Comparison of ENCODE assay signal across 10 mouse cellular contexts in the genomic region with DNA sequence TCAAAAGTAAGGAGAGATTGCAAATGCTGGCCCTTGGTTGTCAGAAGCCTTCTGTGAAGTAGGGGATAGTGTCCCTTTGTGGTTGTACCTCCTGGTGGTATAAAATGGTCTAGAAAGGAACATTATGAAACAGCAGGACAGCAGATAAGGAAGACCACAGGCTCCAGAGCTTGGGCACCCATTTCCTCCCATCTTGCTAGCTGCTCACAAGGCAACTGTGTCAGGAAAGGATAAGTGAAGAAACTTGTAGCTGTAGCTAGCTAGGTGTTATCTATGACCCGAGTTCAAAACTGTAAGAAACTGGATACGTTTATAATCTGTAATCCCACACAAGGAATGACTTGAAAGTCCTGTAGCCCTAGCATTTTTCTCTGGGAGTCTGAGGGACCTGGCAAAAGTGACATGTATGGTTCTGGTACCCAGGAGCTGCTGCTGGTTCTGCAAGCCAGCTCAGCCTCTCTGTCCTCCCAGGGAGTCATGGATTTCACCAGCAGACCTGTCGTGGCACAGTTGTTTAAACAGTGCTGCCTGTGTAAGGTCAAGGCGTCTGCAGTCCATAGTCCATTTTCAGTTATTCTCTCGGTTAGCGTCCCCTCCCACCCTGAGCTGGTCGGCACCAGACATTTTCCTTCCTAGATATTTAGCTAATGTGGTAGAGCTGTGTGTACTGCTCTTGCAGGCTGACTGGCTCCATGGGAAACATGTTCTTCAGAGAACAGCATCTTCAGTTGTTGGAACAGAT. TPM values are rescaled to one million over a fixed set of nuclear protein-coding genes. Genes with fewer than 3 reads are reported as not detected.
A peak's percentile ranks its signal among the peaks of the same experiment; 100 is the strongest.
DNase-seq lines count a peak whose midpoint lies in the region; ATAC-seq and TF ChIP-seq lines count a peak whose summit lies in the region.
"Had no signal": no experiment of that assay in that cellular context is flagged by ENCODE, and none has a peak within 500 bp of the region (broad histone marks: within the 10 kb centered on the region; RNA-seq: fewer than 3 reads in every experiment).

No protein-coding gene starts in this region.

- H3K4me3 ChIP-seq in hindbrain, embryonic 14.5 days (replicated peaks; ENCODE audit: low read length) = no peak overlapping the region
- H3K4me3 ChIP-seq in hindbrain, postnatal 0 days (ENCODE audit: low read length) = no peak overlapping the region
- H3K4me3 ChIP-seq in kidney, embryonic 14.5 days (ENCODE audit: low read length) = no peak overlapping the region
- H3K4me3 ChIP-seq: hindbrain, embryonic 10.5 days had no signal

- DNase-seq in hindbrain, embryonic 14.5 days (ENCODE audit: low spot score) = no peak
- DNase-seq in hindbrain, postnatal 0 days (ENCODE audit: low spot score) = no peak
- DNase-seq in c-Kit-positive CD71-positive TER-119-positive erythroid progenitor cells, embryonic 14.5 days (ENCODE audit: low spot score) = peak; percentile 59
- no peak for DNase-seq in layer of hippocampus, adult 9-10 months (ENCODE audit: low spot score)
- no peak for DNase-seq in B cell, adult 2 months
- DNase-seq in urinary bladder, postnatal 25 days (ENCODE audit: low spot score) = no peak
- DNase-seq: midbrain, embryonic 14.5 days had no signal

- no peak overlapping the region for H3K27ac ChIP-seq in hindbrain, embryonic 14.5 days
- no peak overlapping the region for H3K27ac ChIP-seq in hindbrain, postnatal 0 days
- peak overlapping the region; percentile 38; the same call in 1 of the 2 replicates for H3K27ac ChIP-seq in kidney, embryonic 14.5 days (ENCODE audit: low read depth, low read length)
- H3K27ac ChIP-seq: hindbrain, embryonic 10.5 days had no signal

- WGBS in hindbrain, embryonic 14.5 days = 84% methylated on average over 7 of the region's 7 CpGs
- WGBS in hindbrain, postnatal 0 days = 68% methylated on average over 7 of the region's 7 CpGs
- WGBS in kidney, embryonic 14.5 days = 58% methylated on average over 7 of the region's 7 CpGs

- H3K9ac ChIP-seq in hindbrain, embryonic 14.5 days = 0 out of 2 replicates have a peak overlapping the region, but pooled peaks have one; percentile 24
- no peak overlapping the region for H3K9ac ChIP-seq in hindbrain, postnatal 0 days (replicated peaks; ENCODE audit: low read length)
- H3K9ac ChIP-seq in kidney, embryonic 14.5 days (ENCODE audit: low read depth, low read length) = peak overlapping the region; percentile 18; the same call in 1 of the 2 replicates

- no peak overlapping the region for H3K4me2 ChIP-seq in hindbrain, embryonic 14.5 days (replicated peaks)
- no peak overlapping the region for H3K4me2 ChIP-seq in hindbrain, postnatal 0 days (ENCODE audit: low read depth, low read length)
- H3K4me2 ChIP-seq in kidney, embryonic 14.5 days (replicated peaks; ENCODE audit: low read depth, low read length) = no peak overlapping the region

- peaks cover 15% of the 10 kb centered on the region; the same call in 1 of the 2 replicates for H3K36me3 ChIP-seq in hindbrain, embryonic 14.5 days (replicated peaks; ENCODE audit: control insufficient read depth, insufficient read depth)
- no peaks in the 10 kb centered on the region for H3K36me3 ChIP-seq in hindbrain, postnatal 0 days (ENCODE audit: insufficient read depth, low read length)
- H3K36me3 ChIP-seq in kidney, embryonic 14.5 days (ENCODE audit: control insufficient read depth, insufficient read depth, low read length) = peaks cover 11% of the 10 kb centered on the region

- no peak for TF ChIP-seq CTCF in hindbrain, postnatal 0 days (IDR thresholded peaks at IDR 0.05; ENCODE audit: low read depth)

- H3K4me1 ChIP-seq in hindbrain, embryonic 14.5 days (replicated peaks; ENCODE audit: control insufficient read depth, insufficient read depth, low read length) = peaks cover 20% of the 10 kb centered on the region
- peaks cover 4% of the 10 kb centered on the region; the same call in 1 of the 2 replicates for H3K4me1 ChIP-seq in hindbrain, postnatal 0 days (ENCODE audit: insufficient read depth, low read length)
- H3K4me1 ChIP-seq in kidney, embryonic 14.5 days (ENCODE audit: control insufficient read depth, insufficient read depth, low read length) = peaks cover 11% of the 10 kb centered on the region; the same call in 1 of the 2 replicates

- ATAC-seq in hindbrain, embryonic 14.5 days (ENCODE audit: low FRiP score) = no peak
- ATAC-seq in hindbrain, postnatal 0 days = no peak
- no peak for ATAC-seq in kidney, embryonic 14.5 days (ENCODE audit: low FRiP score, low TSS enrichment)
- ATAC-seq in megakaryocyte, adult 5-6 weeks (ENCODE audit: poor library complexity, severe bottlenecking) = 0 out of 2 replicates have a peak, but pooled peaks have one; percentile 10

- H3K27me3 ChIP-seq in hindbrain, embryonic 14.5 days (ENCODE audit: control insufficient read depth, insufficient read depth, low read length) = no peaks in the 10 kb centered on the region
- no peaks in the 10 kb centered on the region for H3K27me3 ChIP-seq in hindbrain, postnatal 0 days (ENCODE audit: insufficient read depth, low read length)
- H3K27me3 ChIP-seq in kidney, embryonic 14.5 days (ENCODE audit: control insufficient read depth, insufficient read depth, low read length) = no peaks in the 10 kb centered on the region

- H3K9me3 ChIP-seq in hindbrain, embryonic 14.5 days (ENCODE audit: control insufficient read depth, low read length) = no peaks in the 10 kb centered on the region
- no peaks in the 10 kb centered on the region for H3K9me3 ChIP-seq in hindbrain, postnatal 0 days (ENCODE audit: low read length)
- H3K9me3 ChIP-seq in kidney, embryonic 14.5 days (ENCODE audit: control insufficient read depth, low read length) = no peaks in the 10 kb centered on the region
- H3K9me3 ChIP-seq: hindbrain, embryonic 10.5 days had no signal

RNA-seq across cellular contexts. Expression of a gene that starts 3.7 kb away (rescaled TPM):
- 39.0 and 45.4 TPM in 2 replicates for polyA plus RNA-seq in hindbrain, embryonic 14.5 days (2014; fragmentation: Nextera tagmentation; extraction: Ambion mirVana)
- total RNA-seq in hindbrain, postnatal 0 days (2014; rRNA removed) = 26.5 and 30.4 TPM in 2 replicates
- 31.0 and 31.8 TPM in 2 replicates for polyA plus RNA-seq in hindbrain, postnatal 0 days (2015; fragmentation: Nextera tagmentation; extraction: Ambion mirVana)
- 58.1 and 86.3 TPM in 2 replicates for polyA plus RNA-seq in kidney, embryonic 14.5 days (2014; fragmentation: Nextera tagmentation; extraction: Ambion mirVana)
- total RNA-seq in megakaryocyte, adult 5-6 weeks (2015) = 146 and 147 TPM in 2 replicates
- 172 and 194 TPM in 2 replicates for total RNA-seq in megakaryocyte, adult 5-6 weeks (2017)
